Mouse (Mus musculus): ENCODE measurements around the gene Krt16.
"Not testable (repeated sequence)": the region's sequence is repeated elsewhere in the genome, so short reads cannot be mapped to it uniquely, and the experiment has no call there.

The Krt16 gene

GRCm38 (mm10) chr11:100255514-100255913 lies 6.8 kb upstream of the Krt16 start:
- no peak for DNase-seq (ENCODE audit: low read depth)

- peak; percentile 16 for DNase-seq (ENCODE audit: low read depth)
These were observed 5.8 kb upstream of the Krt16 start for GRCm38 (mm10) chr11:100254360-100255090.

- DNase-seq (ENCODE audit: low read depth) = not testable (repeated sequence)
These were observed 2.2 kb downstream of the Krt16 start for GRCm38 (mm10) chr11:100246471-100246870.

- DNase-seq (ENCODE audit: low read depth) = not testable (repeated sequence)
These were observed 8.4 kb downstream of the Krt16 start for GRCm38 (mm10) chr11:100240272-100240671.

- DNase-seq (ENCODE audit: low read depth) = no peak
These were observed 27.0 kb downstream of the Krt16 start for GRCm38 (mm10) chr11:100221741-100222140.

- DNase-seq (ENCODE audit: low read depth) = peak; percentile 46
These were observed 29.4 kb downstream of the Krt16 start for GRCm38 (mm10) chr11:100219304-100219703.

- no peak for DNase-seq (ENCODE audit: low read depth)
These were observed 40.2 kb downstream of the Krt16 start for GRCm38 (mm10) chr11:100208542-100208941.

GRCm38 (mm10) chr11:100207498-100207897 lies 41.2 kb downstream of the Krt16 start, which contains the start of gene Krt14:
Gene Krt14, minus strand, starts transcription at chr11:100207548.
- DNase-seq (ENCODE audit: low read depth) = no peak

- peak; percentile 49 for DNase-seq (ENCODE audit: low read depth)
These were observed 45.3 kb downstream of the Krt16 start for GRCm38 (mm10) chr11:100203448-100203847.

- DNase-seq (ENCODE audit: low read depth) = no peak
These were observed 45.8 kb downstream of the Krt16 start for GRCm38 (mm10) chr11:100202906-100203305.

- peak; percentile 53 for DNase-seq (ENCODE audit: low read depth)
These were observed 48.4 kb downstream of the Krt16 start for GRCm38 (mm10) chr11:100200104-100200820.

GRCm38 (mm10) chr11:100198666-100199065 lies 50.0 kb downstream of the Krt16 start:
- peak; percentile 64 for DNase-seq (ENCODE audit: low read depth)
